Mouse (Mus musculus): Measurements from ENCODE around the gene Rnf181. TPM values are rescaled to one million over a fixed set of nuclear protein-coding genes. Genes with fewer than 3 reads are reported as not detected.

Gene Rnf181
- polyA plus RNA-seq, 2 experiments: 42.8 to 68.0 TPM

DNA sequence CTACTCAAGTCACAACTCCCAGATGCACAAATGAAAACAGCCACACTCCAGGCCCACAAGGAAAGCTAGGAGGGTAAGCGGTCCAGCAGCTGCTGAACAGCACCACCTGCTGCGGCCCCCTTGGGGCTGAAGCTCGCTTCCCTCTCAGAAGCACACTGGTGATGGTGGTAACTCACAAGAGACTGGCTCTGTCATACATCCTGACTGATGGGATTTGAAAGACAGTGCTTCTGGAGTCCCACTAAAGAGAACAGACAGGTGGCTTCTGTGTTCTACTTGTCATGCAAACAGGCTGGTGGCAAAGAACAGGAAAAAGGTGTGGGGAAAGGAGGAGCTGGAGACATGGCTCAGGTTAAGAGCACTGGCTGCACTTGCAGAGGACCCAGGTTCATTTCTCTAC, 43.8 kb downstream of the Rnf181 start:
- ATAC-seq (ENCODE audit: insufficient read depth) (no peak), DNase-seq (ENCODE audit: low read depth in 3 of 3, low spot score in 3 of 3) (no peak)
- Histone ChIP-seq H3K4me2 (ENCODE audit: low read depth) (no peak overlapping the region), H3K9me3 (ENCODE audit: control insufficient read depth, low read length) (no peaks in the 10 kb centered on the region), H3K27ac (peak overlapping the region; percentile 39), H3K4me3 (ENCODE audit: insufficient read depth in 1 of 2, low read depth in 2 of 2, low read length in 2 of 2) (no peak overlapping the region), H3K36me3 (replicated peaks; ENCODE audit: control insufficient read depth, insufficient read depth, low read depth) (peaks cover 92% of the 10 kb centered on the region), H3K4me1 (replicated peaks; ENCODE audit: control insufficient read depth in 2 of 2, insufficient read depth in 2 of 2, low read length in 1 of 2) (peaks cover 13 to 14% of the 10 kb centered on the region in 2 experiments), H3K9ac (replicated peaks) (no peak overlapping the region), H3K27me3 (ENCODE audit: control insufficient read depth, insufficient read depth, low read length) (no peaks in the 10 kb centered on the region)
- TF ChIP-seq CTCF (IDR thresholded peaks at IDR 0.05; ENCODE audit: low read depth): no peak
- no peak for TF ChIP-seq EP300 (IDR thresholded peaks at IDR 0.05; ENCODE audit: low read depth)
- WGBS (ENCODE audit: insufficient replicate concordance): 86% methylated on average over 3 of the region's 3 CpGs

DNA sequence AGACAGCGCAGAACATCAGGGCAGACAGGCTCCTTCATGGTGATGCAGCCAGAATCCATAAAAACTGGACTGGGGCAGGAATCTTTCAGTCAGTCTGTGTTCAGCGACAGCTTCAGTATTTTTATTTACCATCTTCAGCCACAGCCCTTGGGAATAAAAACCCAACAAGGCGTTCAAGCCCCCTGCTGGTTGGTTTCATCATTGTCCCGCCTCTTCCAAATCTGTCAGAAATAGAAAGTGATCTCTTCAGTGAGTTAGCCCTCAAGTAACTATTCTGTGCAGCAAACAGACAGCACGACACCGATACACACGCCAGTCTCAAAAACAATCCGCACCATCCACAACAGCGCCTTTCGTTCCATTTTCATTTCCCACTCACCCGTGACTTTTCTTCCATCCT, 47.7 kb downstream of the Rnf181 start:
- H3K9me3 ChIP-seq (ENCODE audit: control insufficient read depth, low read length): no peaks in the 10 kb centered on the region
- H3K27me3 ChIP-seq (ENCODE audit: control insufficient read depth, insufficient read depth, low read length): no peaks in the 10 kb centered on the region
- no peak overlapping the region for H3K27ac ChIP-seq
- no peak overlapping the region for H3K4me3 ChIP-seq (ENCODE audit: insufficient read depth in 1 of 2, low read depth in 2 of 2, low read length in 2 of 2)
- TF ChIP-seq CTCF (IDR thresholded peaks at IDR 0.05; ENCODE audit: low read depth) (peak; percentile 65), EP300 (IDR thresholded peaks at IDR 0.05; ENCODE audit: low read depth) (no peak)
- ATAC-seq (ENCODE audit: insufficient read depth) (no peak), DNase-seq (ENCODE audit: low read depth in 3 of 3, low spot score in 3 of 3) (no peak)
- peaks cover 74% of the 10 kb centered on the region for H3K36me3 ChIP-seq (replicated peaks; ENCODE audit: control insufficient read depth, insufficient read depth, low read depth)
- H3K9ac ChIP-seq (replicated peaks): no peak overlapping the region
- WGBS (ENCODE audit: insufficient replicate concordance): 73% methylated on average over 11 of the region's 11 CpGs
- no peak overlapping the region for H3K4me2 ChIP-seq (ENCODE audit: low read depth)
- peaks cover 5 to 7% of the 10 kb centered on the region in 2 experiments for H3K4me1 ChIP-seq (replicated peaks; ENCODE audit: control insufficient read depth in 2 of 2, insufficient read depth in 2 of 2, low read length in 1 of 2)

DNA sequence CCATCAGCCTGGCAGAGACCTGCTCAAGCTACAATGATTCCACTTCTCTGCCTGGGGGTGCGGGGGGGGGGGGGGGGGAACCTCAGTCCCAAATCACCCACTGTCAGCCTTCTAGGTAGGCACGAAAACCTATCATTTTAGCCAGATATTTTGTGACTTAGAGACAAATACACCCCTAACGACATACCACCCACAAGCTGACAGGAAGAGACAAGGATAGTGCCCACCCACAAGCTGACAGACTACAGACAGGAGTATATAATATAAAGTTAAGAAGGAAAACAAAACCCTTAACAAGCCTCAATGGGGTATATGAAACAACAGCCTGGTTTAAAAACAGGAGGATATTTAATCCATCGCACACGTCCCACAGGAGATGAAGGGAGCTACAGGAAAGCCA, 48.3 kb downstream of the Rnf181 start:
- 51% methylated on average over 5 of the region's 5 CpGs for WGBS (ENCODE audit: insufficient replicate concordance)
- H3K9me3 ChIP-seq (ENCODE audit: control insufficient read depth, low read length): no peaks in the 10 kb centered on the region
- no peak overlapping the region for H3K27ac ChIP-seq
- no peak overlapping the region for H3K4me2 ChIP-seq (ENCODE audit: low read depth)
- DNase-seq (ENCODE audit: low read depth in 3 of 3, low spot score in 3 of 3): no peak
- no peaks in the 10 kb centered on the region for H3K27me3 ChIP-seq (ENCODE audit: control insufficient read depth, insufficient read depth, low read length)
- TF ChIP-seq EP300 (IDR thresholded peaks at IDR 0.05; ENCODE audit: low read depth): no peak
- no peak for TF ChIP-seq CTCF (IDR thresholded peaks at IDR 0.05; ENCODE audit: low read depth)
- ATAC-seq (ENCODE audit: insufficient read depth): peak; percentile 25; the same call in 1 of the 2 replicates
- H3K4me3 ChIP-seq (ENCODE audit: insufficient read depth in 1 of 2, low read depth in 2 of 2, low read length in 2 of 2): no peak overlapping the region
- no peak overlapping the region for H3K9ac ChIP-seq (replicated peaks)
- H3K4me1 ChIP-seq (replicated peaks; ENCODE audit: control insufficient read depth in 2 of 2, insufficient read depth in 2 of 2, low read length in 1 of 2): peaks cover 3 to 4% of the 10 kb centered on the region in 2 experiments
- peaks cover 71% of the 10 kb centered on the region for H3K36me3 ChIP-seq (replicated peaks; ENCODE audit: control insufficient read depth, insufficient read depth, low read depth)

DNA sequence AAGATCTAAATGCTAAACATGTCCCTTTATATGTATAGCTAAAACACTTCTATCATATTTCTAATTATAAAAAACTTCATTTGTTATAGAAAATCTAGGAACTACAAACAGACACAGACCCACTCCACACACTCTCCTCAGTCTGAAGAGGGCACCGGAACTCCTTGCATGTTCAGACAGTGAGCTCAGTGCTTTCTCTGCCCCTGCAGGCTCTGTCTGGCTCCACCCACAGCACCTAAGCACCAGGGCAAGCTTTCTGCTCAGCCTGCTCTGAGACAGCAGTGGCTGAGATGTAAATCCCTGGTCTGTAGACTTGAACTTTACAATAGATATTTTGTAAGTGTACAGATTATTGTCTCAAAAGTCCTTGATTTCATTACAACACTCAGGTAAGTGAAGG, 50.7 kb downstream of the Rnf181 start:
- H3K27me3 ChIP-seq (ENCODE audit: control insufficient read depth, insufficient read depth, low read length): no peaks in the 10 kb centered on the region
- peaks cover 52% of the 10 kb centered on the region for H3K36me3 ChIP-seq (replicated peaks; ENCODE audit: control insufficient read depth, insufficient read depth, low read depth)
- no peak overlapping the region for H3K4me3 ChIP-seq (ENCODE audit: insufficient read depth in 1 of 2, low read depth in 2 of 2, low read length in 2 of 2)
- H3K27ac ChIP-seq: no peak overlapping the region
- 78% methylated on average over 1 of the region's 1 CpGs for WGBS (ENCODE audit: insufficient replicate concordance)
- no peak overlapping the region for H3K4me2 ChIP-seq (ENCODE audit: low read depth)
- H3K9me3 ChIP-seq (ENCODE audit: control insufficient read depth, low read length): no peaks in the 10 kb centered on the region
- TF ChIP-seq EP300 (IDR thresholded peaks at IDR 0.05; ENCODE audit: low read depth): no peak
- ATAC-seq (ENCODE audit: insufficient read depth) (no peak), DNase-seq (ENCODE audit: low read depth in 3 of 3, low spot score in 3 of 3) (no peak)
- no peaks in the 10 kb centered on the region; a peak in 1 of 4 replicates for H3K4me1 ChIP-seq (replicated peaks; ENCODE audit: control insufficient read depth in 2 of 2, insufficient read depth in 2 of 2, low read length in 1 of 2)
- H3K9ac ChIP-seq (replicated peaks): 0 out of 2 replicates have a peak overlapping the region, but pooled peaks have one; percentile 3

DNA sequence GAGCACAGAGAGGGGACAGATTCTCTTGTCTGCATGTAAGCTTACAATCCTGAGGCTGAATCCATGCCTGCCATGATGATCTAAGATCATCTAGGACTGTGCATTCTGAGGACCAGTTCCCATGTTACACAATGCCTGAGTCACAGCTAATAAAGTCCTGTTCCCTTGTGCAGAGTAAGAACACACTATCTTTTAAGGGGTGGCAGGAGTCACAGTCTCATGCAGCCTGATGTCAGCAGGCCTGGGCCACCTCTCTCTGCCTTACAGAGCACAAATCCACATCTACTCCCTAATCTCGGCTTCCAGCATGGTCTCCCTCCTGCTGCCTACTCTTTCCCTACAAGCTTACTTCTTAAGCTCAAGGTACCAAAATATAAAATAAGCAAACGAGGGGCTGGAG, 51.4 kb downstream of the Rnf181 start:
- Histone ChIP-seq H3K36me3 (replicated peaks; ENCODE audit: control insufficient read depth, insufficient read depth, low read depth) (peaks cover 45% of the 10 kb centered on the region), H3K4me3 (ENCODE audit: insufficient read depth in 1 of 2, low read depth in 2 of 2, low read length in 2 of 2) (no peak overlapping the region), H3K27ac (no peak overlapping the region), H3K4me2 (ENCODE audit: low read depth) (no peak overlapping the region), H3K27me3 (ENCODE audit: control insufficient read depth, insufficient read depth, low read length) (no peaks in the 10 kb centered on the region), H3K9me3 (ENCODE audit: control insufficient read depth, low read length) (no peaks in the 10 kb centered on the region), H3K9ac (replicated peaks) (no peak overlapping the region), H3K4me1 (replicated peaks; ENCODE audit: control insufficient read depth in 2 of 2, insufficient read depth in 2 of 2, low read length in 1 of 2) (no peaks in the 10 kb centered on the region; a peak in 1 of 4 replicates)
- DNase-seq (ENCODE audit: low read depth in 3 of 3, low spot score in 3 of 3): no peak
- TF ChIP-seq CTCF (IDR thresholded peaks at IDR 0.05; ENCODE audit: low read depth) (no peak), EP300 (IDR thresholded peaks at IDR 0.05; ENCODE audit: low read depth) (no peak)
- no peak for ATAC-seq (ENCODE audit: insufficient read depth)
- 79% methylated on average over 2 of the region's 2 CpGs for WGBS (ENCODE audit: insufficient replicate concordance)
